ENCODE assay signal across 8 mouse cellular contexts in genomic region chr16:32419517-32420483, GRCm38 (mm10). TPM values are rescaled to one million over a fixed set of nuclear protein-coding genes. Genes with fewer than 3 reads are reported as not detected.
DNase-seq lines count a peak whose midpoint lies in the region; ATAC-seq and TF ChIP-seq lines count a peak whose summit lies in the region.

Gene Tctex1d2, plus strand, starts transcription at chr16:32419702.

- H3K9ac ChIP-seq in forebrain, embryonic 16.5 days (replicated peaks; ENCODE audit: low read depth, low read length) = peak within 1 kb of the TSS; percentile 76
- peak within 1 kb of the TSS; percentile 72 for H3K9ac ChIP-seq in lung, embryonic 14.5 days

- WGBS in forebrain, embryonic 16.5 days = 1% methylated on average over 45 of the region's 45 CpGs
- WGBS in lung, embryonic 14.5 days = 1% methylated on average over 45 of the region's 45 CpGs
- under 1% methylated on average over 45 of the region's 45 CpGs for WGBS in olfactory bulb, adult 2 months
- 6% methylated on average over 45 of the region's 45 CpGs for WGBS in thymus, adult 2 months

- H3K9me3 ChIP-seq in G1E (replicated peaks) = peaks cover 12% of the 10 kb centered on the region
- H3K9me3 ChIP-seq in forebrain, embryonic 16.5 days (ENCODE audit: control insufficient read depth, low read length) = no peaks in the 10 kb centered on the region
- H3K9me3 ChIP-seq in lung, embryonic 14.5 days (ENCODE audit: low read depth, low read length) = no peaks in the 10 kb centered on the region

- peak within 1 kb of the TSS; percentile 85 for H3K27ac ChIP-seq in forebrain, embryonic 16.5 days (ENCODE audit: low read length)
- peak within 1 kb of the TSS; percentile 90 for H3K27ac ChIP-seq in layer of hippocampus, adult 2 months
- peak within 1 kb of the TSS; percentile 93 for H3K27ac ChIP-seq in lung, embryonic 14.5 days (ENCODE audit: low read depth)
- peak within 1 kb of the TSS; percentile 72 for H3K27ac ChIP-seq in olfactory bulb, adult 2 months (ENCODE audit: insufficient read depth, low read depth, low read length)
- H3K27ac ChIP-seq in thymus, adult 2 months (ENCODE audit: control insufficient read depth, insufficient read depth, low read length) = no peak within 1 kb of the TSS

- peak; percentile 78 for ATAC-seq in G1E (ENCODE audit: extremely low read depth, insufficient number of reproducible peaks, low FRiP score, poor library complexity, severe bottlenecking)
- ATAC-seq in forebrain, embryonic 16.5 days = peak; percentile 95
- ATAC-seq in lung, embryonic 14.5 days (ENCODE audit: insufficient read depth) = peak; percentile 98

- H3K4me3 ChIP-seq in G1E (ENCODE audit: low read depth, low read length) = peak within 1 kb of the TSS; percentile 75
- peak within 1 kb of the TSS; percentile 70 for H3K4me3 ChIP-seq in forebrain, embryonic 16.5 days (replicated peaks; ENCODE audit: low read length)
- peak within 1 kb of the TSS; percentile 81 for H3K4me3 ChIP-seq in layer of hippocampus, adult 2 months
- peak within 1 kb of the TSS; percentile 63 for H3K4me3 ChIP-seq in lung, embryonic 14.5 days (ENCODE audit: low read depth, low read length)
- peak within 1 kb of the TSS; percentile 62 for H3K4me3 ChIP-seq in olfactory bulb, adult 2 months (ENCODE audit: insufficient read depth, low read depth, low read length)
- H3K4me3 ChIP-seq in thymus, adult 2 months (ENCODE audit: control insufficient read depth, insufficient read depth, low read length) = peak within 1 kb of the TSS; percentile 69

- intact Hi-C loops in heart, postnatal 36 days (cut with DNase I) = no loop called here

- peak within 1 kb of the TSS; percentile 81 for H3K4me2 ChIP-seq in forebrain, embryonic 16.5 days (ENCODE audit: low read length)
- peak within 1 kb of the TSS; percentile 84 for H3K4me2 ChIP-seq in lung, embryonic 14.5 days

- peaks cover 26% of the 10 kb centered on the region for H3K4me1 ChIP-seq in G1E (ENCODE audit: insufficient read depth, low read depth, low read length)
- peaks cover 10% of the 10 kb centered on the region for H3K4me1 ChIP-seq in forebrain, embryonic 16.5 days (replicated peaks; ENCODE audit: control insufficient read depth, insufficient read depth, low read length)
- H3K4me1 ChIP-seq in lung, embryonic 14.5 days (ENCODE audit: insufficient read depth) = peaks cover 5% of the 10 kb centered on the region; the same call in 1 of the 2 replicates
- no peaks in the 10 kb centered on the region for H3K4me1 ChIP-seq in olfactory bulb, adult 2 months (ENCODE audit: control insufficient read depth, insufficient read depth, low read length)
- 0 out of 2 replicates have a peak, but pooled peaks cover 4% of the 10 kb centered on the region for H3K4me1 ChIP-seq in thymus, adult 2 months (replicated peaks; ENCODE audit: control insufficient read depth, insufficient read depth, low read length)

- TF ChIP-seq POLR2A in olfactory bulb, adult 2 months (IDR thresholded peaks at IDR 0.05; ENCODE audit: insufficient read depth, low read depth, low read length) = peak; percentile 73
- TF ChIP-seq POLR2A in thymus, adult 2 months (IDR thresholded peaks at IDR 0.05; ENCODE audit: control insufficient read depth, extremely low read depth, insufficient read depth, low read length, poor library complexity) = 0 out of 2 replicates have a peak, but pooled peaks have one; percentile 23

- TF ChIP-seq CTCF in G1E (IDR thresholded peaks at IDR 0.05; ENCODE audit: low read depth, low read length) = no peak
- TF ChIP-seq CTCF in layer of hippocampus, adult 2 months (conservative IDR thresholded peaks at IDR 0.05) = 0 out of 2 replicates have a peak, but pooled peaks have one; percentile 17
- 0 out of 2 replicates have a peak, but pooled peaks have one; percentile 9 for TF ChIP-seq CTCF in lung, embryonic 14.5 days (IDR thresholded peaks at IDR 0.05; ENCODE audit: low read depth)
- TF ChIP-seq CTCF in olfactory bulb, adult 2 months (IDR thresholded peaks at IDR 0.05; ENCODE audit: insufficient read depth, low read depth, low read length) = no peak
- TF ChIP-seq CTCF in thymus, adult 2 months (IDR thresholded peaks at IDR 0.05; ENCODE audit: borderline replicate concordance, control insufficient read depth, extremely low read depth, insufficient read depth, low read length, poor library complexity) = 0 out of 2 replicates have a peak, but pooled peaks have one; percentile 11

- H3K36me3 ChIP-seq in G1E (replicated peaks) = no peaks in the 10 kb centered on the region
- H3K36me3 ChIP-seq in forebrain, embryonic 16.5 days (ENCODE audit: control insufficient read depth, insufficient read depth) = no peaks in the 10 kb centered on the region
- no peaks in the 10 kb centered on the region for H3K36me3 ChIP-seq in lung, embryonic 14.5 days (ENCODE audit: insufficient read depth)
- H3K36me3 ChIP-seq in thymus, adult 2 months (ENCODE audit: control insufficient read depth, insufficient read depth, low read length) = no peaks in the 10 kb centered on the region

- H3K27me3 ChIP-seq in G1E (ENCODE audit: insufficient read depth, low read length) = no peaks in the 10 kb centered on the region
- no peaks in the 10 kb centered on the region for H3K27me3 ChIP-seq in forebrain, embryonic 16.5 days (replicated peaks; ENCODE audit: control insufficient read depth, insufficient read depth, low read length)
- H3K27me3 ChIP-seq in lung, embryonic 14.5 days (ENCODE audit: insufficient read depth, low read length) = no peaks in the 10 kb centered on the region
- no peaks in the 10 kb centered on the region for H3K27me3 ChIP-seq in thymus, adult 2 months (ENCODE audit: control insufficient read depth, insufficient read depth, low read length)

- DNase-seq in G1E (ENCODE audit: low spot score) = peak; percentile 91
- DNase-seq in cerebellum, adult 18-20 months = peak; percentile 92 to 95
- peak; percentile 92 to 94 for DNase-seq in heart, postnatal 36 days
- peak; percentile 88 to 93 for DNase-seq in layer of hippocampus, adult 2 months (ENCODE audit: low spot score in 2 of 2)
- DNase-seq in lung, embryonic 14.5 days = peak; percentile 97
- DNase-seq in thymus, adult 2 months = peak; percentile 89

RNA-seq across cellular contexts. Expression of gene Tctex1d2, which starts in this region (rescaled TPM):
- total RNA-seq in G1E (2014; fragmentation: Nextera tagmentation) (9.7 and 10.8 TPM in 2 replicates), G1E (2017) (33.9 and 35.2 TPM in 2 replicates)
- 0.21 and 0.39 TPM in 2 replicates for polyA plus RNA-seq in G1E (2012)
- polyA plus RNA-seq in forebrain, embryonic 16.5 days (2015; fragmentation: Nextera tagmentation; extraction: Ambion mirVana) = 33.2 and 35.0 TPM in 2 replicates
- 1 to 10 TPM; 6.3 to 8.3 TPM for total RNA-seq in heart, postnatal 36 days (2021)
- total RNA-seq in layer of hippocampus, adult 2 months (2021) = 10 to 100 TPM; 11.8 to 14.3 TPM
- 27.7 and 28.1 TPM in 2 replicates for polyA plus RNA-seq in lung, embryonic 14.5 days (2014; fragmentation: Nextera tagmentation; extraction: Ambion mirVana)
- polyA plus RNA-seq in olfactory bulb, adult 2 months (2012; ENCODE audit: insufficient read depth, insufficient read length, low replicate concordance, missing spikeins) = not detected in 2 replicates
- 2.5 and 3.8 TPM in 2 replicates for polyA plus RNA-seq in thymus, adult 2 months (2012; rRNA removed)

Comparison
In these comparisons a context has a peak if more than half of its experiments do, and no peak if none do; other contexts are left out.
1. CTCF ChIP-seq: peak in layer of hippocampus, adult 2 months (single experiment), lung, embryonic 14.5 days (single experiment) and thymus, adult 2 months (single experiment); none in G1E (single experiment) and olfactory bulb, adult 2 months (single experiment).
2. Peak in every context shown above with its lines, with median percentiles within 50 percentile points of each other: ATAC-seq, DNase-seq and H3K4me3 ChIP-seq.